Mouse (Mus musculus) kidney, postnatal 0 days (tissue): ENCODE data around the gene Synm. TPM values are rescaled to one million over a fixed set of nuclear protein-coding genes. Genes with fewer than 3 reads are reported as not detected.

Source experiments
- ATAC-seq: fragments of 200-750 bp; cut with Nextera tagmentation; replicated peaks from 2 replicates; pipeline ENCODE4 v1.8.0; 2017; ENCODE audit warnings: low read depth, moderate number of reproducible peaks, moderate TSS enrichment, moderate library complexity; ENCODE audit not compliant: low FRiP score
- DNase-seq: peaks from one replicate; pipeline ENCODE4 v3.0.0-alpha.2; 2016; ENCODE audit warnings: low spot score
- H3K27ac ChIP-seq: fragments of 300-500 bp; sonication (generic); 2 replicates; pipeline ENCODE4 v1.5.1; 2014; ENCODE audit warnings: mild to moderate bottlenecking
- H3K27me3 ChIP-seq: fragments of 300-500 bp; sonication (generic); 2 replicates; pipeline ENCODE4 v1.6.1; 2014; ENCODE audit warnings: low read length, mixed read lengths; ENCODE audit not compliant: insufficient read depth
- H3K36me3 ChIP-seq: fragments of 300-500 bp; sonication (generic); 2 replicates; pipeline ENCODE4 v1.6.1; 2014; ENCODE audit warnings: low read length, mixed read lengths; ENCODE audit not compliant: insufficient read depth
- H3K4me1 ChIP-seq: fragments of 300-500 bp; sonication (generic); replicated peaks from 2 replicates; pipeline ENCODE4 v1.6.1; 2014; ENCODE audit warnings: antibody characterized with exemption, low read length, mixed read lengths; ENCODE audit not compliant: insufficient read depth
- H3K4me2 ChIP-seq: fragments of 300-500 bp; sonication (generic); 2 replicates; pipeline ENCODE4 v1.6.1; 2014; ENCODE audit warnings: mild to moderate bottlenecking, low read length, moderate library complexity, mixed read lengths
- H3K4me3 ChIP-seq: fragments of 300-500 bp; sonication (generic); replicated peaks from 2 replicates; pipeline ENCODE4 v1.5.1; 2014; ENCODE audit warnings: low read depth, low read length
- H3K9ac ChIP-seq: fragments of 300-500 bp; sonication (generic); 2 replicates; pipeline ENCODE4 v1.6.1; 2014; ENCODE audit warnings: low read depth, low read length
- H3K9me3 ChIP-seq: fragments of 300-500 bp; sonication (generic); replicated peaks from 2 replicates; pipeline ENCODE4 v1.6.1; 2016; ENCODE audit warnings: low read length, inconsistent platforms, mixed read lengths
- CTCF ChIP-seq: IDR thresholded peaks from 2 replicates; pipeline ENCODE4 v1.5.1; 2016; ENCODE audit warnings: antibody characterized with exemption, low read depth, mild to moderate bottlenecking, moderate library complexity
- WGBS: fragments of 180-500 bp; shearing (Covaris S2); extraction: QIAGEN DNeasy Blood & Tissue Kit; methylation state at CpG from one replicate; pipeline ENCODE4 v1.1.7; 2014; 5-methylcytosine and 5-hydroxymethylcytosine counted together
- microRNA-seq: library from miRNA; unstranded; fragments of <30 nt; microRNA quantifications from one replicate; pipeline ENCODE4, GENCODE M21; 2016
- polyA plus RNA-seq: library from polyadenylated mRNA; unstranded; fragments of >200 nt; fragmentation: Nextera tagmentation; extraction: Ambion mirVana; gene quantifications from 2 replicates; pipeline ENCODE4 v1.2.1, GENCODE M21; 2015

Synm gene
- polyA plus RNA-seq, 1 experiment from 2014 or later, result 1.2 TPM

DNA sequence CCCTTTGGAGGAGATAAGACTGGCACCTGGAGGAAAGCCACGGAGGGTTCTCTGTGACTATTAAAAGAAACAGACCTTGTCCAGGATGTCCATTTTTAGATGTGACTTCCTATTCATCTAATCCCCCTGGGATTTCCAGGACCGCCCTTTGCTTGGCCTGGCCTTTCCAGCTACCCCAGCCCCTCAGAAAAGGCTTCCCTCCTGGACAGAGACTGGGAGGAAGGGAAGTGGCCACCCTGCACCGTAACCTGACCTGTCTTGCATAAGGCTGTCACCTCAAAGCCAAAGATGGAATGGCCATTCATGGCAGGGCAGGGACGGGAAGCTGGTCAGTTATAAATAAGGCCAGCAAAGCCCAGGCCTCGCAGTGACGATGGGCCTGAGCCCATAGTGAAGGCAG, 68.5 kb downstream of the Synm start:
- Histone ChIP-seq H3K4me3 (no peak overlapping the region), H3K9me3 (no peaks in the 10 kb centered on the region), H3K9ac (no peak overlapping the region), H3K4me2 (no peak overlapping the region), H3K4me1 (no peaks in the 10 kb centered on the region), H3K27me3 (no peaks in the 10 kb centered on the region), H3K36me3 (no peaks in the 10 kb centered on the region), H3K27ac (no peak overlapping the region)
- 55% methylated on average over 6 of the region's 6 CpGs for WGBS
- DNase-seq, result no peak
- no peak for TF ChIP-seq CTCF
- ATAC-seq, result no peak

DNA sequence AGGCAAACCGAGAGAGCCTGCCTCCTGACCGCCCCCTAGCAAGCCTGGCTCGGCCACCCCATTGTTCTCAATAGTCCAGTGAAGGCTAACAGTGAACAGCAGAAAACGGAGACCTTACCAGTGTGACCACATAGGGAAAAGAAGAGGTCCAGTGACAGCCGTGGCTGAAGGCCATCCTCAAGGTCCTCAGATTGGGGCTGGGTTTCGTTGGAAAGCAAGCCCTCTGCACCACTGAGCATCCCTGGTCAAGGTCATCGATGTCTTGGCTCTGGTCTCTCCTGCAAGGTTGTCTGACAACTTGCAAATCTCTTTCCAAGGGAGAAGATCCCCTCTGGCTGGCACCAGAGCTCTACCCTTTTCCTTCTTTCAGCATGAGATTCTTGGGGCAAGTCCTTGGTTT, 69.7 kb downstream of the Synm start:
- no peaks in the 10 kb centered on the region for H3K4me1 ChIP-seq
- no peaks in the 10 kb centered on the region for H3K9me3 ChIP-seq
- H3K27me3 ChIP-seq, result no peaks in the 10 kb centered on the region
- H3K36me3 ChIP-seq, result no peaks in the 10 kb centered on the region
- no peak for ATAC-seq
- DNase-seq, result no peak
- H3K27ac ChIP-seq, result peak overlapping the region; percentile 50
- H3K4me3 ChIP-seq, result no peak overlapping the region
- no peak for TF ChIP-seq CTCF
- 88% methylated on average over 7 of the region's 7 CpGs for WGBS
- H3K9ac ChIP-seq, result no peak overlapping the region
- no peak overlapping the region for H3K4me2 ChIP-seq

DNA sequence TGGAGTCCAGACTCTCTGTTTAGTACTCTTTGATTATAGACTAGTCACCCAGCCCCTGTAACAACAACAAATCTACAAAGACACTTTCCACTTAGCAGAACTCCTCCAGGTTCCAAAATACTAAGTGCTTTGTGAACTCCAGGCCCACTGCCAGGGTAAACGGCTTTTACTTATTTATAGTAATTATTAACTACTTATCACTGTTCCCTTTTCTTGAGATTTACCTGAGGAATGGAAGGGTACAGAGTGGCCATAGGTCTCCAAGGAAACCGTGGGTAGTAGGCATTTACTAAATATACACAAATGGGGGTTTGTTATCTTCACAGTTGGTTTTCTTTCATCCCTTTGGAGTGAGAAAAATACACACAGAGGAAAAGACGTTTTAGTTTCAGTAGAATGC, 71.3 kb downstream of the Synm start:
- no peak overlapping the region for H3K4me2 ChIP-seq
- H3K27ac ChIP-seq, result peak overlapping the region; percentile 72
- 0 out of 2 replicates have a peak, but pooled peaks cover 3% of the 10 kb centered on the region for H3K36me3 ChIP-seq
- no peak overlapping the region for H3K9ac ChIP-seq
- WGBS, result 26% methylated on average over 3 of the region's 3 CpGs
- no peak overlapping the region for H3K4me3 ChIP-seq
- no peak for TF ChIP-seq CTCF
- H3K9me3 ChIP-seq, result no peaks in the 10 kb centered on the region
- ATAC-seq (no peak), DNase-seq (peak; percentile 27)
- H3K27me3 ChIP-seq, result no peaks in the 10 kb centered on the region
- H3K4me1 ChIP-seq, result no peaks in the 10 kb centered on the region

DNA sequence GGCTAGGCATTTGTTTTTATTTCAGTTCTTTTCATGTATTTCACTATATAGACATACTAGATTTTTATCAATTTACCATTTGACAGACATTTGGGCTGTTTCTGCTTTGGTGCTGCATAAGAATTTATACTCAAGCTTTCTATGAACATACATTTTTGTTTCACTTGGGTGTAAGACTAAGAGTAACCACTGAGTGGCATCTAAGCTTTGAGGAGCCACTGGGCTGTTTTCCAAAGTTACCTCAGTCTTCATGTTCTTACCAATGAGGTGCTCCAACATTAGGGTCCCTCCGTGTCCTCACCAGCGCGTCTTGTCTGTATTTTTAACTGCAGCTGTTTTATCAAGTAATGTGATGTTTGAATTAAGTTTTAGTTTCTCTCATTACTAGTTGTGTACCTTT, 73.0 kb downstream of the Synm start:
- Histone ChIP-seq H3K27ac (no peak overlapping the region), H3K9me3 (no peaks in the 10 kb centered on the region), H3K9ac (no peak overlapping the region), H3K4me3 (no peak overlapping the region), H3K36me3 (0 out of 2 replicates have a peak, but pooled peaks cover 3% of the 10 kb centered on the region), H3K4me1 (no peaks in the 10 kb centered on the region), H3K4me2 (no peak overlapping the region), H3K27me3 (no peaks in the 10 kb centered on the region)
- ATAC-seq (no peak), DNase-seq (no peak)
- WGBS, result 99% methylated on average over 3 of the region's 3 CpGs
- TF ChIP-seq CTCF, result peak; percentile 42

DNA sequence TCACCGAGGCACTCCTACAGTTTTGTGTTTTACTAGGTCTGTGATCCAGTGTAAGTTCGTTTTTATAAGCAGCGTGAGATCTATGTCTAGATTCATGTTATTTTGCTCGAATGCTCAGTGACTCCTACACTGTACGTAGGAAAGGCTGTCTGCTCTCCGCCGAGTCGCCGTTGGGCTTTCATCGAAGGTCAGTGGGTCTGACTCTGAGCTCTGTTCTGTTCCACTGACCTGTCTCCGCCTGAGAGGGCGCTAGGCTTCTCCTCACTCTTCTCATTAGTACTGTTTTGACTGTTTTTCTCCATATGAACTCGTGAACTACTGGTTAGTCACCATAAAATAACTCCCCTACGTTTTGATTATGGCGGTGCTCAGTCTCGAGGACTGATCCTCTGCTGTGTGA, 76.5 kb downstream of the Synm start:
- Histone ChIP-seq H3K27ac (no peak overlapping the region), H3K9ac (no peak overlapping the region), H3K36me3 (peaks cover 6% of the 10 kb centered on the region; the same call in 1 of the 2 replicates), H3K4me2 (no peak overlapping the region), H3K9me3 (no peaks in the 10 kb centered on the region), H3K27me3 (no peaks in the 10 kb centered on the region), H3K4me1 (no peaks in the 10 kb centered on the region), H3K4me3 (no peak overlapping the region)
- ATAC-seq, result 0 out of 2 replicates have a peak, but pooled peaks have one; percentile 10
- DNase-seq, result peak; percentile 18
- 59% methylated on average over 16 of the region's 16 CpGs for WGBS
- peak; percentile 24; the same call in 1 of the 2 replicates for TF ChIP-seq CTCF

DNA sequence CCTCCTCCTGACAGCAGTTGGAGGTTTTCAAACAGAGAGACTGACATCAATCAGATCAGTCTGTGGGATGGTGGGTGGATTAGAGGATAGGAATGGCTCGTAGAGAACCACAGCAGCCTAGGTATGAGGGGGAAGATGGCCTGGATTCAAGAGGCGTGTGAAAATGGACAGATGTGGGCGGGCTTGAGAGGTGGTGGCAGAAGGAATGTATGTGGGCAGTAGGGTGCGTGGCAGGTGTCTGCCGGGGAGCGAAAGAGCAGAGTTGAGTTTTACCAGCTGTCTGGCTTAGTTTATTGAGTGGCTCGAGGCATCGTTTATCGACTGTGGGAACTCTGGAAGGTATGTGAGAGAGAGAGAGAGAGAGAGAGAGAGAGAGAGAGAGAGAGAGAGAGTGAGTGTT, 78.5 kb downstream of the Synm start:
- TF ChIP-seq CTCF, result no peak
- Histone ChIP-seq H3K36me3 (peaks cover 6% of the 10 kb centered on the region; the same call in 1 of the 2 replicates), H3K4me1 (no peaks in the 10 kb centered on the region), H3K4me3 (no peak overlapping the region), H3K27ac (no peak overlapping the region), H3K4me2 (no peak overlapping the region), H3K9ac (no peak overlapping the region), H3K9me3 (no peaks in the 10 kb centered on the region), H3K27me3 (no peaks in the 10 kb centered on the region)
- WGBS, result 51% methylated on average over 9 of the region's 9 CpGs
- DNase-seq, result no peak
- 0 out of 2 replicates have a peak, but pooled peaks have one; percentile 33 for ATAC-seq

Small RNA genes lying within 50 kb of the gene (microRNA-seq; reads per million reads assigned to microRNA genes)
- gene Gm23844, result not detected

Other genes with a start within 250 kb of the Synm start
- gene Lrrc28, start 114.5 kb downstream of the Synm start, polyA plus RNA-seq, result 19.6 and 20.9 TPM in 2 replicates
- 25.5 and 25.6 TPM in 2 replicates for gene Ttc23, start 112.3 kb downstream of the Synm start, polyA plus RNA-seq
- 18.1 and 18.4 TPM in 2 replicates for gene Igf1r, start 193.1 kb upstream of the Synm start, polyA plus RNA-seq